Mouse (Mus musculus): Measurements from ENCODE around the gene Polr2l.
"Not testable (repeated sequence)": the region's sequence is repeated elsewhere in the genome, so short reads cannot be mapped to it uniquely, and the experiment has no call there.

Polr2l gene

GRCm38 (mm10) chr7:141447110-141447991 is 27.6 kb downstream of the Polr2l start, which contains the start of gene Rplp2:
Rplp2 (plus strand) TSS chr7:141447370.
- peak; percentile 93 for DNase-seq

GRCm38 (mm10) chr7:141446374-141446773 is 28.6 kb downstream of the Polr2l start:
- DNase-seq, result not testable (repeated sequence)

- peak; percentile 58 to 73 for DNase-seq
These were observed 31.1 kb downstream of the Polr2l start, which contains the start of gene Pidd1 for GRCm38 (mm10) chr7:141443828-141444237. Pidd1 (minus strand) TSS chr7:141444025.

GRCm38 (mm10) chr7:141443081-141443821 is 31.7 kb downstream of the Polr2l start:
- peak; percentile 43 to 55 for DNase-seq

GRCm38 (mm10) chr7:141442199-141442598 is 32.7 kb downstream of the Polr2l start:
- peak in 1 of 2 experiments; percentile 14 for DNase-seq

- DNase-seq, result no peak
These were observed 33.5 kb downstream of the Polr2l start for GRCm38 (mm10) chr7:141441460-141441859.

GRCm38 (mm10) chr7:141440613-141441012 is 34.3 kb downstream of the Polr2l start:
- peak in 1 of 2 experiments; percentile 38 for DNase-seq

- peak in 1 of 2 experiments; percentile 16 for DNase-seq
These were observed 35.1 kb downstream of the Polr2l start for GRCm38 (mm10) chr7:141439811-141440210.

- no peak for DNase-seq
These were observed 35.7 kb downstream of the Polr2l start for GRCm38 (mm10) chr7:141439140-141439679.

GRCm38 (mm10) chr7:141438201-141438968 is 36.5 kb downstream of the Polr2l start:
- DNase-seq, result no peak

- peak; percentile 85 to 86 for DNase-seq
These were observed 37.5 kb downstream of the Polr2l start, which contains the start of gene Slc25a22 for GRCm38 (mm10) chr7:141437178-141438120. Slc25a22 (minus strand) TSS chr7:141437892.

- DNase-seq, result no peak
These were observed 38.4 kb downstream of the Polr2l start for GRCm38 (mm10) chr7:141436523-141436892.

- DNase-seq, result no peak
These were observed 38.9 kb downstream of the Polr2l start for GRCm38 (mm10) chr7:141435856-141436522.

- DNase-seq, result peak; percentile 59 to 70
These were observed 39.6 kb downstream of the Polr2l start for GRCm38 (mm10) chr7:141435129-141435855.

GRCm38 (mm10) chr7:141434464-141434863 is 40.5 kb downstream of the Polr2l start:
- peak in 1 of 2 experiments; percentile 43 for DNase-seq

- peak in 1 of 2 experiments; percentile 27 for DNase-seq
These were observed 41.2 kb downstream of the Polr2l start for GRCm38 (mm10) chr7:141433517-141434400.

GRCm38 (mm10) chr7:141432741-141433516 is 42.0 kb downstream of the Polr2l start:
- peak in 1 of 2 experiments; percentile 9 for DNase-seq

- DNase-seq, result no peak
These were observed 42.7 kb downstream of the Polr2l start for GRCm38 (mm10) chr7:141432186-141432611.
